Mouse (Mus musculus) layer of hippocampus, adult 9-10 months (tissue): Measurements from ENCODE around the gene BC030870.

Experiments
- DNase-seq: peaks from one replicate; pipeline ENCODE4 v3.0.0; 2022; ENCODE audit warnings: low spot score

BC030870 gene

DNA sequence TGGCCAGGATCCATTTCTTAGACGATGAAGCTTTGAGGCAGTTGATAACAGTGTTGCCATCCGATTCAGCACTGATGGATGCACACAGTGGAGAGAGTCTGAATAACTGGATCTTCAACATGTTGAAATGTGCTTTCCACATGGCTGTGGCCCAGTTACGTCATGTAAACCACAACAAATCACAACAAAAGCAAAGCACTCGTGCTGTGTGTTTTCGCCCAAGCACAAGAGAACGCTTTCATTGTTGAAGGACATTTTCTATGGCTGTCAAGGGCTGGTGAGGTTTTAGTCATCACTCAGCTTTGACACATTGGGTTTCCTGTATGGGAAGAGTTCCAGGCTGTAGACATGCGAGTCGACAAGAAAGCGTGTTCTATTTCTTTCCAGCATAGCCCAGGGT is 48.6 kb downstream of the BC030870 start:
- no peak for DNase-seq

DNA sequence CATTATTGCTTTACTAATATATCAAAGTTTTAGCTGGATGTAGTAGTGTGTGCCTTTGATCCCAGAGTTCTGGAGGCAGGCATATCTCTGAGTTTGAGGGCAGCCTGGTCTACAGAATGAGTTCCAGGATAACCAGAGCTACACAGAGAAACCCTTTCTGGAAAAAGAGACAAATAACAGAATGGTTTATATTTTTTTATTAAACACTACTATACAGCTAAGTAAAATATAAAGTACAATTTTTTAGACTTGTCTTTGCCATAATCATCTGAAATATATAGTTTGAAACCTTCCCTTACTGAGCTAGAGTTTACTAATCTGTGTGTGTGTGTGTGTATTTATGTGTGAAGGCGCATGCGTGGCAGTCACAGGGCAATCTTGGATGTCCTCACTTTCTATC is 54.6 kb downstream of the BC030870 start, which contains the start of gene Gm10663:
Gene Gm10663, plus strand, starts transcription at position 301 of the 400 bp plus-strand sequence.
- no peak for DNase-seq

DNA sequence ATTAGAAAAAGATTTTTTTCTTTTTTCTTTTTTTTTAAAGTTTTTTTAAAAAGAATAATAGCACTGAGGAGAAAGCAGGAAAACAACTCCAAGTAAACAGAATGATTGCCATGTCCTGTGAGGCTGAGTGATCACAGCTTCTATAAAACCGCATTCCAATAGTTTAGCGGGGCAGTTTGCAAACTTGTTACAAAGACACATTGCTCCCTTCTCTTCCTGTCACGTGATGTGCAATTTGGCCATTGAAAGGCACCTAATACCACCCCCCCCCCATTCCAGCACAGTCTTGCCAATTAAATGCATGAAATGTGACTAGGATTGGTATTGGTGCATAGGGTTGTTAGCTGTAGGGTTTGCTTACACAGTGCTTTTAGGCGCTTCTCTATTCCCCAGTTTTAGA is 58.4 kb downstream of the BC030870 start:
- DNase-seq: no peak

DNA sequence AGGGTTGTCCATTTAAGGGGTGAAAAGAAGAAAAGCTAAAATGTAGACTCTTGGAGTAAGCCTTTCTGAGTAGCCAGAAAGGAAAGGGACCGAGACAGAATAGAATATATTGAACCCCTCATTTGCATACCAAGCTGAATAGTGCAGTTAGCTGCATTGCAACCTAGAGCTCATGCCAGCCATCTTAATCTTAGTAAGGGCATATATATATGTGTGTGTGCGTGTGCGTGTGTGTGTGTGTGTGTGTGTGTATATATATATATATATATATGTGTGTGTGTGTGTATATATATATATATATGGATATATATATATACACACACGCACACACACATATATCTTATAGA is 60.9 kb downstream of the BC030870 start:
- DNase-seq: no peak

DNA sequence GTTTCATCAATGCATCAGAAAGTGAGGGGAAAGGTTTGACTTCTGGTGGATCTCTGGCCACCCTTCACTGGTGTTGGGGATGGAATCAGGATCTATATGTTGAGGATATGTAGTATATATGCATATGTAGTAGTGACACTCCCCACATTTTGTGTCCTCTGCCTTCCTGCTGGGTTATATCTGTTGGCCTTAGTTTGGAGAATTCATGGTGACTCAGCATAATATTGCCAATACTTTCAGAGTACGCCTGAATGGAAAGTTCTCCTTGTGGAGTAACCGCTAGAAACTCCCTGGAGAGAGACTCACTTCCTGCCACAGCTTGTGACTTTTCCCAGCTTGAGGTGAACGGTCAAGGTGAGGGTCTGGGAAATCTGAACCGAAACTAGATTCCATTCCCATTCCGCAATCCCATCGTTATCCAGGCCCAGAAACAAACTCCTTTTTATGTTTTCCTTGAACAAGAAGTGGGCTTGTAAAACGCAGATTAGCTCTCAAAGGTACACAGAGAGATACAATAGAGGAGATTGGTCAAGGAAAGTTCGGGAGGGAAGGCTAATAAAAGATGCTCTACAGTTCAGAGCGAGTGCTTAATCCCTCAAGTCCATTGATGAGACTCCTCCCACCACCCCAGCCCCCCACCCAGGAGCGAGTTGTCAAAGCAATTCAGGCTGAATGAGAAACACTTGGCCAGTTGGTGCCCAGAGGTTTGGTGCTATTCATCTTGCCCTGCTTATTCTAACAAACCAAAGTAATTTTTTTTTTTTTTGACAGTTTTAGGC is 61.5 kb downstream of the BC030870 start:
- no peak for DNase-seq

DNA sequence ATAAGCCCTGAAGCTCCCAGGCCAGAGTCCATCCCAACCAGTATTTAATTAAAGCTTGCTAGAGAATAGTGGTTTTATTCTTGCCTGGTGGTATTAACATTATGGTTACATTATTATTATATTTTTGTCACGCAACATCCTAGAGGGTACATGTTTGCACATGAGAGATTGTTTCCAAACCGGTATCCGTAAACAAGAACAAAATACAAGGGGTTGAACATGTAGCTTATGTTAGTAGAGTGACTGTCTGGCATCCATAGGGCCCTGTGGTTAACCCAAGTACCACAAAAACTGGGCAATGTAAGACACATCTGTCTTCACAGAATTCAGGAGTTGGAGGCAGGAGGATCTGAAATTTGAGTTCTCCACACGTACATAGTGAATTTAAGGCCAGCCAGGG is 62.3 kb downstream of the BC030870 start:
- DNase-seq: no peak

DNA sequence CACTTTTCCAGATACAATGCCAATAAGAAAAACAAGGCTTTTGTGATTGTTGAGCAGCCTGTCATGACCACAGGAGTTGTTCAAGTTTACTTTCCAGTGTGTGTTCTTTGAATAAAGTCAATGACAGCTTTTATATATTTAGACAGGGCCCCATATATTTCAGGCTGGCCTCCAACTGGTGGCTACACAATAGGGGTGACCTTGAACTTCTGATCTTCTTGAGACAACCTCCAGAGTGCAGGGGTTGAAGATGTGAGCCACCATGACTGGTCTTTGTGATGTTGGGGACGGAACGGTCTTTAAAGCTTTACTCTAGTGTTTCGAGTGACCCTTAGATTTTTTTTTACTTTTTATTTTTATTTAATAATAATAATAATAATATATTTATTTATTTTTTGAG is 63.7 kb downstream of the BC030870 start:
- no peak for DNase-seq

DNA sequence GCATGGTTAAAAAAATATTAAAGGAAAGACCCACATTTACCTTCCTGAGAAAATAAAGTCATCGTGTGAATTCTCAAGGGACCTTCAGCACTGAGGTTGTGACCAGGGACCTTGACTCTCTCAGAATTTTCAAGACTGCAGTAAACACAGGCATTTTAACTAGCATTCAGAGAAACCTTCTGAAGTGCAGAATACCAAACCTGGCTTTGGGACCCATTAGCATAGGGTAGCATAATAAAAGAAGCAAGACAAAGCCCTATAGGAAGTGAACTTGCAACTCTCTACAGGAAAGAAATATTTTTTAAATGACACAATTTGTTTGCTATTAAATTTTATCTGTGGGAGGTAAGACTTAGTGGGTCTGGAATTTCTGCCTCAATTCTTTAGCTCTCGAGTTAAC is 65.3 kb downstream of the BC030870 start:
- no peak for DNase-seq

DNA sequence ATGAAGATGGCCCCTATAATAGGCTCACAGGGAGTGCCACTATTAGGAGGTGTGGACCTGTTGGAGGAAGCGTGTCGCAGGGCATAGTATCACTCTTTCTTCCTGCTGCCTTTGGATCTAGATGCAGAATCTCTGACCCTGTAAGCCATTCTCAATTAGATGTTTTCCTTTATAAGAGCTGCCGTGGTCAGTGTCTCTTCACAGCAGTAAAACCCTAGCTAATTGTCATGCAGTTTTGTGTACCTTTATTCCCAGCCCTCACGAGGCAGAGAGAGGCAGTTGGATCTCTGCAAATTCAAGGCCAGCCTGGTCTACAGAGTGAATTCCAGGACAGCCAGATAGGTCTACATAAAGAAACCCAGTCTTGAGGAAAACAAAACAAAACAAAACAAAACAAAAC is 67.2 kb downstream of the BC030870 start:
- DNase-seq: no peak

DNA sequence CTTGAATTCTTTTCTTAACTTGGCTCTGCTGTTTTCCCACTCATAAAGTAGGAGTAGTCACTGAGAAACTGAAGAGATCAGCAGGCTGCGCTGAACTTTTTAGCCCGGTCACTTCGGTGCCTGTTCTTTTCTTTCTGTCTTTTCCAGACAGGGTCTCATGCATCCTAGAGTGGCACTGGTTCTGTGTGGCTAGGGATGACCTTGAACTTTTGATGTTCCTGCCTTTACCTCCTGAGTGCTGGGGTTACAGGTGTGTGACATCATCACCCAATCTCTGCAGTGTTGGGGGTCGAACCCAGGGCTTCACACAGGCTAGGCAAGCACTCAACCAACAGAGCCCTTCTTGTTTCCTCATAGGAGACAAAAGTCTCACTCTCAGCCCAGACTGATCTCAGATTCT is 72.6 kb downstream of the BC030870 start:
- DNase-seq: no peak

DNA sequence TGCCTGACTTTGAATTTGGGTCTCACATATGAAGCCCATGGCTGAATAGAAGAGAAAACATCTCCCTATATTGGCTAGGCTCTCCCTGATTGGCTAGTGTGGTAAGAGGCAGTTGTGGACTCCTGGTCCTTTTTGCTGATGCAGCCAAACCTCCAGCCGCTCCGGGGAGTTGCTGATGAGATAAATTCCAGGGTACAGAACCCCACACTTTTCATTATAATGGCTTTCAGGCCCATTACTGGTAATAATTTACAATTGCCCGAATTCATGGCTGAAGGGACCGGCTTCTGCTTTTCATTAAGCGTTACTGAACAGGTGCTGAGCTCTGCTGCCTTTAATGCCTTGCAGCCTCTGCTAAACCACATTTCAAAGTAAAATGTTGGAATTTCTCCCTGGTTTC is 75.4 kb downstream of the BC030870 start:
- no peak for DNase-seq

DNA sequence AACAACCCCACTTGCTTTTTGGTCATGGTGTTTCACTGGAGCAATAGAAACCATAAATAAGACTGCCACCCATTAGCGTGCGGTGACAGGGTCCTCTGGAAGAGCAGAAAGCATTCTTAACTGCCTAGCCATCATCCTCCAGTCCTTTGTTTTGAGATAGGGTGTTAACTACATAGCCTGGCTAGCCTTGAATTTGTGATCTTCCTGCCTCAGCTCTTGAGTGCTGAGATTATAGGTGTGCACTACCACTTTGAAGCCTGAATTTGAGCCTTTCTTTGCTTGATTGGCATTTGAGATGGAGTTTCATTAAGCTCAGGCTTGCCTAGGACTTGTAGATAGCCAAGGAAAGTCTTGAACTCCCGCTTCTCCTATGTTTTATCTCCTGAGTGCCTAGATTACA is 75.8 kb downstream of the BC030870 start:
- no peak for DNase-seq

DNA sequence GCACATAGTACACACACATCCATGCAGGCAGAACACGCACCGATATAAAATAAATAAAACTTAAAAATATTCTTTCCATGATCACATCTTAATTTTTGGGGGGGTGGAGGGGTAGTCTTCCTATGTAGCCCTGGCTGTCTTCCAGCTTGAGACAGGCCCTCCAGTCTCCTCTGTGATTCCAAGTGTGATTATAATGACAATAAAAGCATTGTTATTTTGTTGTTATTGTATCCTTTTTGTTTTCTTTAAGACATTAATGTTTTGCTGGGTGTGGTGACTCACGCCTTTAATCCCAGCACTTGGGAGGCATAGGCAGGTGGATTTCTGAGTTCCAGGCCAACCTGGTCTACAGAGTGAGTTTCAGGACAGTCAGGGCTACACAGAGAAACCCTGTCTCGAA is 81.6 kb downstream of the BC030870 start:
- DNase-seq: no peak

DNA sequence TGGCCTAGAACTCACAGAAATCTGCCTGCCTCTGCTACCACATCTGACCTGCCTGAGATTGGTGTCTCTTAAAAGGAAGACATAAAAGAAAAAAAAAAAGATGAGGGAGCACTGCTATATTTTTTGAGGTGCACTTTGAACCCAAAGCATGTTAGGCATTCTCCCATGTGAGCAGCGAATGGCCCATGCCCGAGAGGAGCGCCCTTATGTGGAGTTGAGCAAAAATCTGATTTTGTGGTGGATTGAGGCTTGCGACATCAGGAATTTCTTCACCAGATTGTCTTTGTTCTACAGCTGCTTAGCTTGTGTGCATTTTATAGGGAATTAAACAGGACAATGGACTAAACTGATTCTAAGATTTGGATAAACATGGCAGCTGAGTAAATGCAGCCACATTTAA is 82.2 kb downstream of the BC030870 start:
- no peak for DNase-seq

DNA sequence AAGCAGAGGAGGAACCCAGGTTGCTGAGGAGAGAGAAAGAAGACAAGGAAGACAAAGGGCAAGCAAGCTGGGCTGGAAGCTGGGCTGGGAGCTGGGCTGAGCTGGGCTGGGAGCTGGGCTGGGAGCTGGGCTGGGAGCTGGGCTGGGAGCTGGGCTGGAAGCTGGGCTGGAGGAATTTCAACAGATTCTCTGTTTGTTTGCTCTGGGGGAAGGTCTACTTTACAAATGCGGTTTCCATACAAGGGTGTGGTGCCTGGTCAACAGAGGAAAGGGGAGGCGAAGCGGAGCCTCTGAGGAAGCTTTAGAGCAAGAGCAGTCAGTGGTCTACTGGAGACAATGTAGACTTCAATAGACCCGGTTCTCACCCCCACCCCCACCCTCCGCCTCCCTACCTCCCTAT is 82.8 kb downstream of the BC030870 start:
- DNase-seq: no peak

DNA sequence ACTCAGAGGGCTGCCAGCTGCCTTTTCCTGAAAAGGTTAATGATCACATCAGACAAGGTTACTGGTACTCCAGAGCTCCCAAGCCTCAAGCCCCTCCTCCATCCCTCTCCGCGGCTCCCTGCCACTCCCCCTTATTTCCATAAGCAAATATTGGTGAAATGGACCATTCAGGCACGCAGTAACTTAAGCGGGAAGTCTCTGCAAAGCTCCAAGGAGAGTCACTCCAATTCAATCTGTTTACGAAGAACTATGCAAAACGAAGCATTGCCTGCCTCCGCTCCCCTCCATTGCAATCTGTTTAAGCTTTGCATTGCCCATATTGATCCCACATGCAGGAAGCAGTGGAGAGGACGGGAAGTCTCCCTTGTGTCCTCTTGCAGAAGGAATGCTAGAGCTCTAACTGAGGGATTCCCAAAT is 92.2 kb downstream of the BC030870 start, which contains the start of gene Apela:
Gene Apela, minus strand, starts transcription at position 220 of the 417 bp plus-strand sequence.
- DNase-seq: peak; percentile 1
